Mouse (Mus musculus) left cerebral cortex, adult 18-20 months (tissue): ENCODE measurements around the gene Tmem200b. TPM values are rescaled to one million over a fixed set of nuclear protein-coding genes. Genes with fewer than 3 reads are reported as not detected.

ENCODE experiments used
- DNase-seq, 2 experiments: peaks; one replicate each; pipeline ENCODE4 v3.0.0; 2021 to 2022; ENCODE audit warnings: low spot score in 2 of 2, mixed read lengths in 1 of 2
- total RNA-seq, 2 experiments: library from RNA; stranded (reverse); gene quantifications; 2 replicates each; pipeline ENCODE4 v1.2.3; 2021

Tmem200b gene
- total RNA-seq, 2 experiments from 2014 or later: 8.4 to 13.5 TPM

GRCm38 (mm10) chr4:131947848-131948247, 26.3 kb downstream of the Tmem200b start:
- DNase-seq: no peak

- no peak for DNase-seq
Observed at GRCm38 (mm10) chr4:131949903-131950302, 28.3 kb downstream of the Tmem200b start.

- DNase-seq: no peak
Observed at GRCm38 (mm10) chr4:131950657-131951056, 29.1 kb downstream of the Tmem200b start.

DNA sequence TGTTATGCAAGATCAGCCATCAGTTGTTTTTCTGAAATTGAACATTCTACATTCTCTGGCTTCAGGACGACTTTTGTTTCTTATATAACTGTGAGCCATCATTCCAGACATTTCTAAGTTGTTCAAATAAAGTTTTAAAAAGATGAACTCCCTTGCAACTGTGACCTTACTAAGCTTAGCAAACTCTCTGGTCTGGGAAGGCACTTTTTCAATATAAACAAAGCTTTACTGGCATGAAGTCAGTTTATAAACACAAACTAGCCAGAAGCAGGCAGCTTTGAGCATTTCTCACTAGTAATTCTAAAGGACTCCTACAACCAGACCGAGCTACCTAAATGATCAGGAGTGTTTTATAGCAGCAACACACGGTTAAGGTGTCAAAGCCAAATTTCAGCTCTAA, 35.6 kb downstream of the Tmem200b start:
- no peak for DNase-seq

DNA sequence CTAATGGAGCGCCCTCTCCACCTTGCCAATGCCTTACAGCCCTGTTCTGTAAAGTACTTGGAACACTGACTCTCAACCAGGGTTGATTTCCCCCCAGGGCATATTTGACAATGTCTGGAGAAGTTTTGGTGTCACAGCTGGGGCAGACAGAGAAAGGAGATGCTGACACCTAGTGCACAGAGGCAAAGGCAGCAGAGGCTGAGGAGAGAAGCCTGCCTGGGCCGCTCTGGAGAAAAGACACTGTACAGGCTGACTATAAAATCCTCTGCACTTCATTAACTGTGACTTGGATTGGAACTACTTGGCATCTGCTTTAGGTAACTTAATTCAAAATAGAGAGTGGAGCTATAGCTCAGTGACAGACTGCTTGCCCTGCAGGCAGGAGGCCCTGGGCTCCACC, 47.3 kb downstream of the Tmem200b start:
- no peak for DNase-seq

- no peak for DNase-seq
Observed at GRCm38 (mm10) chr4:131970244-131970853, 48.8 kb downstream of the Tmem200b start.

Other genes starting within 250 kb of the Tmem200b start
- gene Ptpru, start 83.5 kb upstream of the Tmem200b start, total RNA-seq: 10 to 100 TPM; 33.2 to 47.6 TPM
- gene Mecr, start 78.3 kb upstream of the Tmem200b start, total RNA-seq: 10 to 100 TPM; 28.9 to 31.7 TPM
- gene Srsf4, start 48.2 kb upstream of the Tmem200b start, total RNA-seq: 10 to 100 TPM; 67.1 to 68.0 TPM
- gene Gm10300, start 152.9 kb downstream of the Tmem200b start, total RNA-seq: not detected
- 10 to 100 TPM; 39.0 TPM for gene Epb41, start 153.6 kb downstream of the Tmem200b start, total RNA-seq
- 10 to 100 TPM; 21.6 TPM for gene Oprd1, start 222.7 kb downstream of the Tmem200b start, total RNA-seq